Mouse (Mus musculus) liver, postnatal 0 days (tissue): ENCODE data around the gene Sestd1. TPM values are rescaled to one million over a fixed set of nuclear protein-coding genes. Genes with fewer than 3 reads are reported as not detected.

Experiments
- ATAC-seq: fragments of 200-750 bp; cut with Nextera tagmentation; 2 replicates; pipeline ENCODE4 v1.8.0; 2017; ENCODE audit warnings: mild to moderate bottlenecking, moderate library complexity
- DNase-seq: peaks from one replicate; pipeline ENCODE4 v3.0.0-alpha.2; 2016
- H3K27ac ChIP-seq: fragments of 300-500 bp; sonication (generic); 2 replicates; pipeline ENCODE4 v1.5.1; 2014; ENCODE audit warnings: antibody characterized with exemption, moderate library complexity, mild to moderate bottlenecking, low read depth
- H3K27me3 ChIP-seq: fragments of 300-500 bp; sonication (generic); 2 replicates; pipeline ENCODE4 v1.6.1; 2014; ENCODE audit warnings: low read length, control low read depth, mixed read lengths; ENCODE audit not compliant: insufficient read depth
- H3K36me3 ChIP-seq: fragments of 300-500 bp; sonication (generic); replicated peaks from 2 replicates; pipeline ENCODE4 v1.6.1; 2014; ENCODE audit warnings: mild to moderate bottlenecking, control low read depth, low read length, moderate library complexity, mixed read lengths; ENCODE audit not compliant: insufficient read depth
- H3K4me1 ChIP-seq: fragments of 300-500 bp; sonication (generic); 2 replicates; pipeline ENCODE4 v1.6.1; 2014; ENCODE audit warnings: antibody characterized with exemption, mild to moderate bottlenecking, control low read depth; ENCODE audit not compliant: insufficient read depth
- H3K4me2 ChIP-seq: fragments of 300-500 bp; sonication (generic); 2 replicates; pipeline ENCODE4 v1.6.1; 2014; ENCODE audit warnings: low read depth, mild to moderate bottlenecking, low read length, moderate library complexity, mixed read lengths
- H3K4me3 ChIP-seq: fragments of 300-500 bp; sonication (generic); 2 replicates; pipeline ENCODE4 v1.5.1; 2014; ENCODE audit warnings: low read depth, low read length
- H3K9ac ChIP-seq: fragments of 300-500 bp; sonication (generic); replicated peaks from 2 replicates; pipeline ENCODE4 v1.6.1; 2014; ENCODE audit warnings: mild to moderate bottlenecking, moderate library complexity
- H3K9me3 ChIP-seq: fragments of 300-500 bp; sonication (generic); 2 replicates; pipeline ENCODE4 v1.6.1; 2016; ENCODE audit warnings: mild to moderate bottlenecking, control low read depth, low read length, mixed read lengths
- CTCF ChIP-seq: sonication (generic); IDR thresholded peaks from 2 replicates; pipeline ENCODE4 v1.5.1; 2016; ENCODE audit warnings: antibody characterized with exemption, low read depth
- EP300 ChIP-seq: IDR thresholded peaks from 2 replicates; pipeline ENCODE4 v1.6.1; 2016; ENCODE audit warnings: antibody characterized with exemption, low read depth, mild to moderate bottlenecking
- WGBS: fragments of 180-500 bp; shearing (Covaris S2); extraction: QIAGEN DNeasy Blood & Tissue Kit; methylation state at CpG from one replicate; pipeline ENCODE4 v1.1.7; 2014; ENCODE audit not compliant: insufficient replicate concordance; 5-methylcytosine and 5-hydroxymethylcytosine counted together
- polyA plus RNA-seq: library from polyadenylated mRNA; unstranded; fragments of >200 nt; fragmentation: Nextera tagmentation; extraction: Ambion mirVana; gene quantifications from 2 replicates; pipeline ENCODE4 v1.2.1, GENCODE M21; 2015

Gene Sestd1
- polyA plus RNA-seq, 1 experiment from 2014 or later, result 0.61 TPM

DNA sequence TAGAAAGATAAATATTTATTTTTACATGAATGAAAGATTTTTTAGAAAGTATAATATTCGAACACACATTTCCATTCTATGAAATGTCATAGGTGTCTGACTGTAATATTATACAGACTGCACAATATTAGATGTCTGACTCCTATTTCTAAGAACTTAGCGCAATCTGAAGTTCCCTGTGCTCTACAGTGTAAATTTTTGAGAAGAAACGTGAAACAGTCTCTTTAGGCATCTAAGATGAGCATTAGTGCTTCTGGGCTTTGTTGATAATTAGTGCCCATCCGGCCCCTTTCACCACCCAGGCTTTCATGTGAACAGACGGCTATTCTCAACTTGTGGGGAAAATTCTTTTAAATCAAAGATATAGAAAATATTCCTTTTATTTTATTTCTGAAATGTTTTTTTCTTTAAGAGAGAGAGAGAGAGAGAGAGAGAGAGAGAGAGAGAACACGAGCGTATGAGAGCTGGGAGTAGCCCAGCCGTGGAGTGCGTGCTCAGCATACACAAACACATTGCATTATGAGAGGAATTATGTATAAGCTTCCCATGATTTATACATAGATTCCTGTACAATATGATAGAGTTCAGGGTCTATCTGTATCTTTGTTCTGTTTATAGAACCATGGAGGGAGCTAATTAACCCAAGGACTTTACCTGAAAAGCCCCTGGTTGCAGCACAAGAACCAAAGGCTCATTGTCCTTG, 21.4 kb upstream of the Sestd1 start:
- Histone ChIP-seq H3K4me3 (no peak overlapping the region), H3K9ac (no peak overlapping the region), H3K36me3 (no peaks in the 10 kb centered on the region), H3K27ac (no peak overlapping the region), H3K9me3 (no peaks in the 10 kb centered on the region), H3K4me1 (no peaks in the 10 kb centered on the region), H3K4me2 (no peak overlapping the region), H3K27me3 (no peaks in the 10 kb centered on the region)
- ATAC-seq, result no peak
- WGBS, result 69% methylated on average over 9 of the region's 9 CpGs
- TF ChIP-seq CTCF, result no peak
- TF ChIP-seq EP300, result no peak
- DNase-seq, result no peak

DNA sequence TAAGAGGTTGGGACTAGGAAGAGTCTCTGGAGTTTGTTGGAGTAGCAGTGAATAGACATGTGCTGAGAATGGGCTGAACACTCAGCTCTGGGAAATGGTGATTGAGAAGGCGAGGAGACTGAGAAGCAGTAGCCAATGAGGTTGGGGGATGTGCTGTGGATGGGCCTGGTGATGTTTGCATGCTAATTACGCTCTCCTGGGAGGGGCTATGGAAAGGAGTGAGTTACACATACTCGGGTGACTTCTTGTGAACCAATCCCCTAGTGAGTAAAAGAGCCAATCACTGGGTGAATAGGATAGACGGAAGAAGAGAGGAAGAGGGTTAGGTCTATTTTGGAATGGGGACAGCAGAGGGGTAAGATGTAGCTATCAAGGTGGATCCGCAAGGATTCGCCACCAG, 9.3 kb upstream of the Sestd1 start:
- WGBS, result 59% methylated on average over 6 of the region's 6 CpGs
- TF ChIP-seq CTCF (no peak), EP300 (no peak)
- ATAC-seq (no peak), DNase-seq (no peak)
- H3K36me3 ChIP-seq, result no peaks in the 10 kb centered on the region
- H3K9me3 ChIP-seq, result no peaks in the 10 kb centered on the region
- H3K9ac ChIP-seq, result no peak overlapping the region
- H3K4me2 ChIP-seq, result no peak overlapping the region
- no peak overlapping the region for H3K27ac ChIP-seq
- H3K4me3 ChIP-seq, result no peak overlapping the region
- no peaks in the 10 kb centered on the region for H3K27me3 ChIP-seq
- H3K4me1 ChIP-seq, result no peaks in the 10 kb centered on the region

GRCm38 (mm10) chr2:77286755-77287154, 6.4 kb upstream of the Sestd1 start:
- DNase-seq, result no peak
- Histone ChIP-seq H3K27ac (no peak overlapping the region), H3K36me3 (no peaks in the 10 kb centered on the region), H3K9ac (no peak overlapping the region), H3K4me3 (no peak overlapping the region), H3K9me3 (no peaks in the 10 kb centered on the region), H3K27me3 (no peaks in the 10 kb centered on the region), H3K4me1 (no peaks in the 10 kb centered on the region), H3K4me2 (no peak overlapping the region)
- ATAC-seq, result no peak
- TF ChIP-seq CTCF, result no peak
- no peak for TF ChIP-seq EP300
- WGBS, result 35% methylated on average over 2 of the region's 2 CpGs

GRCm38 (mm10) chr2:77284281-77284899, 4.0 kb upstream of the Sestd1 start:
- ATAC-seq (no peak), DNase-seq (no peak)
- Histone ChIP-seq H3K36me3 (no peaks in the 10 kb centered on the region), H3K4me2 (no peak overlapping the region), H3K27me3 (peaks cover 7% of the 10 kb centered on the region; the same call in 1 of the 2 replicates), H3K4me3 (no peak overlapping the region), H3K9me3 (no peaks in the 10 kb centered on the region), H3K27ac (no peak overlapping the region), H3K4me1 (peaks cover 4% of the 10 kb centered on the region; the same call in 1 of the 2 replicates), H3K9ac (no peak overlapping the region)
- TF ChIP-seq CTCF (no peak), EP300 (no peak)
- 69% methylated on average over 2 of the region's 2 CpGs for WGBS

DNA sequence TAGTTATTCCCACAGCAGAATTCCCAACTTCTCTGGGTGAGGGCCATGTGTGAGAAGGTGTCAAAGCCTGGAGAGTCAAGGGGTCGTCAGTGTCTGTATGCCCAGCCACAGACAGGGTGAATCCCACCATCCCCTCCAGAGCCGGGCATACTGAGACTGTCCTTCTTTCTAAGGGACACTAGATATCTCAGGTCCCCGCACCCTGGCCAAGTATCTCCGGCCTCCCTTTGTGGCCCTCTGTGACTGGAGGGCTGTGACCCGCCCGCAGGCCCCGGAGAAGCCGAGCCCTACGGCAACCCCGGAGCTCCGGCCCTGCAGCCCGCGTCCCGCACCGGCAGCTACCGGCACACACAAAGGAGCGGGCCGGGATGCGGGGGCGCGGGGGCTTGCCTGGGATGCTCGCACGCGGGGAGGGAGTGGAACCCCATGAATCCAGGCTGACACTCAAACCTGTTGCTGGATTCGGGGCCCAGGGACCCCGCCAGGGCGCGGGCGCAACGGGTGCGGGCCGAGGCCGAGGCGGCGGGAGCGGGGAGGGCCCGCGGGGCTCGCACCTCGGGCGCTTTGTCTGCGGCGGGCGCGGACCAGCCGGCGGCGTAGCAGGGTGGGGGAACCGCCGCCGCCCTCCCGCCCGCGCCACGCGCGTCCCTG, 406 bp downstream of the Sestd1 start:
- Histone ChIP-seq H3K27ac (no peak overlapping the region), H3K4me3 (peak overlapping the region; percentile 64), H3K4me1 (peaks cover 4% of the 10 kb centered on the region; the same call in 1 of the 2 replicates), H3K9me3 (no peaks in the 10 kb centered on the region), H3K27me3 (peaks cover 7% of the 10 kb centered on the region; the same call in 1 of the 2 replicates), H3K4me2 (peak overlapping the region; percentile 92), H3K9ac (peak overlapping the region; percentile 68), H3K36me3 (no peaks in the 10 kb centered on the region)
- peak; percentile 19 for DNase-seq
- WGBS, result 3% methylated on average over 30 of the region's 57 CpGs
- peak; percentile 47 for ATAC-seq
- no peak for TF ChIP-seq EP300
- TF ChIP-seq CTCF, result no peak

GRCm38 (mm10) chr2:77277272-77277671, 3.1 kb downstream of the Sestd1 start:
- no peak overlapping the region for H3K27ac ChIP-seq
- WGBS, result 70% methylated on average over 4 of the region's 4 CpGs
- DNase-seq (no peak), ATAC-seq (no peak)
- peaks cover 4% of the 10 kb centered on the region; the same call in 1 of the 2 replicates for H3K4me1 ChIP-seq
- H3K4me3 ChIP-seq, result no peak overlapping the region
- TF ChIP-seq CTCF (no peak), EP300 (no peak)
- H3K4me2 ChIP-seq, result no peak overlapping the region
- H3K27me3 ChIP-seq, result peaks cover 7% of the 10 kb centered on the region; the same call in 1 of the 2 replicates
- H3K9ac ChIP-seq, result no peak overlapping the region
- no peaks in the 10 kb centered on the region for H3K36me3 ChIP-seq
- H3K9me3 ChIP-seq, result no peaks in the 10 kb centered on the region
